ENCODE assay signal across 14 mouse cellular contexts in the genomic region with DNA sequence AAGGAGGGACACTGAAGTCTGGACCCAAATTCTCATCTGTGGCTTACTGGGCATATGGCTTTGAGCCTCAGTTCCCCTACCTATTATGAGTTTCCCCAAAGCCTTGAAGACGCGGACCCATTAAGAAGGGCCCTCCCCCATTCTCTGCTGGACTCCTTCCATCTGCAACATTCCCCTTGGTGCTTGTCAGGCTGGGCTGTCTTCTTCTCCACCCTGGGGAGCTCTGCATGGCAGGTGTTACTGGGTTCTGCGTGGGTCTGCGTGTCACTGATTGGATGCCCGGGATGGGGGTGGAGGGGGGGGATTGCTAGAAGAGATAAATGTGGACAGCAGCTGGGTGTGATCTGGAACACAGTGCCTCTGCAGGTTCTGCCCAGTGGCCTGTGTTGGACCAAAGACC. TPM values are rescaled to one million over a fixed set of nuclear protein-coding genes. Genes with fewer than 3 reads are reported as not detected.
A peak's percentile ranks its signal among the peaks of the same experiment; 100 is the strongest.
DNase-seq lines count a peak whose midpoint lies in the region; ATAC-seq lines count a peak whose summit lies in the region.
"Had no signal": no experiment of that assay in that cellular context is flagged by ENCODE, and none has a peak within 500 bp of the region (broad histone marks: within the 10 kb centered on the region; RNA-seq: fewer than 3 reads in every experiment).

No protein-coding gene starts in this region.

- no peak overlapping the region for H3K9ac ChIP-seq in forebrain, embryonic 13.5 days
- H3K9ac ChIP-seq in forebrain, embryonic 15.5 days (replicated peaks), result no peak overlapping the region
- no peak overlapping the region for H3K9ac ChIP-seq in kidney, embryonic 15.5 days
- 0 out of 2 replicates have a peak overlapping the region, but pooled peaks have one; percentile 6 for H3K9ac ChIP-seq in midbrain, embryonic 14.5 days (replicated peaks; ENCODE audit: low read length)
- H3K9ac ChIP-seq in midbrain, embryonic 11.5 days (ENCODE audit: low read length), result no peak overlapping the region

- peak overlapping the region; percentile 10; the same call in 1 of the 2 replicates for H3K27ac ChIP-seq in forebrain, embryonic 13.5 days
- H3K27ac ChIP-seq in forebrain, embryonic 15.5 days (replicated peaks), result no peak overlapping the region
- no peak overlapping the region for H3K27ac ChIP-seq in kidney, embryonic 15.5 days
- no peak overlapping the region for H3K27ac ChIP-seq in midbrain, embryonic 14.5 days (replicated peaks; ENCODE audit: low read depth, low read length)
- no peak overlapping the region for H3K27ac ChIP-seq in midbrain, embryonic 11.5 days (ENCODE audit: low read depth, low read length)

- no peaks in the 10 kb centered on the region; the same call in 1 of the 2 replicates for H3K36me3 ChIP-seq in forebrain, embryonic 13.5 days (ENCODE audit: poor library complexity, severe bottlenecking)
- no peaks in the 10 kb centered on the region for H3K36me3 ChIP-seq in forebrain, embryonic 15.5 days
- peaks cover 14% of the 10 kb centered on the region for H3K36me3 ChIP-seq in kidney, embryonic 15.5 days
- H3K36me3 ChIP-seq in midbrain, embryonic 14.5 days (ENCODE audit: control insufficient read depth, insufficient read depth, low read length), result no peaks in the 10 kb centered on the region
- 0 out of 2 replicates have a peak, but pooled peaks cover 3% of the 10 kb centered on the region for H3K36me3 ChIP-seq in midbrain, embryonic 11.5 days (ENCODE audit: control insufficient read depth, insufficient read depth, low read length)

- H3K4me3 ChIP-seq in forebrain, embryonic 13.5 days, result no peak overlapping the region
- no peak overlapping the region for H3K4me3 ChIP-seq in forebrain, embryonic 15.5 days
- H3K4me3 ChIP-seq in kidney, embryonic 15.5 days (replicated peaks), result no peak overlapping the region
- H3K4me3 ChIP-seq in midbrain, embryonic 14.5 days (replicated peaks; ENCODE audit: low read depth, low read length), result no peak overlapping the region
- H3K4me3 ChIP-seq in midbrain, embryonic 11.5 days (ENCODE audit: low read depth, low read length), result no peak overlapping the region

- 0 out of 2 replicates have a peak, but pooled peaks cover 3% of the 10 kb centered on the region for H3K27me3 ChIP-seq in forebrain, embryonic 13.5 days
- H3K27me3 ChIP-seq in forebrain, embryonic 15.5 days, result no peaks in the 10 kb centered on the region
- no peaks in the 10 kb centered on the region for H3K27me3 ChIP-seq in kidney, embryonic 15.5 days
- no peaks in the 10 kb centered on the region for H3K27me3 ChIP-seq in midbrain, embryonic 14.5 days (ENCODE audit: control insufficient read depth, insufficient read depth, low read length)
- no peaks in the 10 kb centered on the region for H3K27me3 ChIP-seq in midbrain, embryonic 11.5 days (ENCODE audit: control insufficient read depth, insufficient read depth, low read length)

- H3K4me2 ChIP-seq in forebrain, embryonic 13.5 days, result no peak overlapping the region
- H3K4me2 ChIP-seq in forebrain, embryonic 15.5 days (replicated peaks), result no peak overlapping the region
- H3K4me2 ChIP-seq in kidney, embryonic 15.5 days, result no peak overlapping the region
- no peak overlapping the region for H3K4me2 ChIP-seq in midbrain, embryonic 14.5 days (ENCODE audit: low read length)
- H3K4me2 ChIP-seq in midbrain, embryonic 11.5 days, result no peak overlapping the region
- H3K4me2 ChIP-seq: liver, embryonic 11.5 days had no signal

- no peak for DNase-seq in kidney, postnatal 36 days
- no peak for DNase-seq in midbrain, embryonic 14.5 days
- DNase-seq in midbrain, embryonic 11.5 days (ENCODE audit: low spot score, missing footprints), result no peak
- DNase-seq in thymus, postnatal 10 days (ENCODE audit: low spot score in 2 of 2), result no peak
- DNase-seq: cerebellum, postnatal 14 days; layer of hippocampus, adult 9-11 months; right cerebral cortex, postnatal 25 days; thymus, postnatal 14 days had no signal

- 72% methylated on average over 5 of the region's 5 CpGs for WGBS in forebrain, embryonic 13.5 days
- WGBS in forebrain, embryonic 15.5 days, result 59% methylated on average over 5 of the region's 5 CpGs
- WGBS in kidney, embryonic 15.5 days, result 72% methylated on average over 5 of the region's 5 CpGs
- 72% methylated on average over 5 of the region's 5 CpGs for WGBS in midbrain, embryonic 14.5 days
- 61% methylated on average over 5 of the region's 5 CpGs for WGBS in midbrain, embryonic 11.5 days

- ATAC-seq in forebrain, embryonic 13.5 days, result no peak
- no peak for ATAC-seq in forebrain, embryonic 15.5 days (replicated peaks)
- ATAC-seq in kidney, embryonic 15.5 days (replicated peaks; ENCODE audit: low FRiP score), result peak; percentile 11; the same call in 1 of the 2 replicates
- no peak for ATAC-seq in midbrain, embryonic 14.5 days (ENCODE audit: low FRiP score, low TSS enrichment)
- ATAC-seq in midbrain, embryonic 11.5 days (ENCODE audit: low FRiP score), result no peak
- ATAC-seq in frontal cortex, adult (ENCODE audit: low TSS enrichment), result no peak

- no peaks in the 10 kb centered on the region for H3K9me3 ChIP-seq in forebrain, embryonic 13.5 days (replicated peaks)
- no peaks in the 10 kb centered on the region for H3K9me3 ChIP-seq in forebrain, embryonic 15.5 days
- no peaks in the 10 kb centered on the region for H3K9me3 ChIP-seq in kidney, embryonic 15.5 days (replicated peaks)
- H3K9me3 ChIP-seq in midbrain, embryonic 14.5 days (ENCODE audit: control insufficient read depth, low read length), result no peaks in the 10 kb centered on the region
- no peaks in the 10 kb centered on the region for H3K9me3 ChIP-seq in midbrain, embryonic 11.5 days (ENCODE audit: control insufficient read depth, low read length)
- H3K9me3 ChIP-seq: G1E had no signal

- peaks cover 33% of the 10 kb centered on the region for H3K4me1 ChIP-seq in forebrain, embryonic 13.5 days
- peaks cover 25% of the 10 kb centered on the region for H3K4me1 ChIP-seq in forebrain, embryonic 15.5 days
- H3K4me1 ChIP-seq in kidney, embryonic 15.5 days, result peaks cover 38% of the 10 kb centered on the region
- peaks cover 16% of the 10 kb centered on the region; the same call in 1 of the 2 replicates for H3K4me1 ChIP-seq in midbrain, embryonic 14.5 days (ENCODE audit: control insufficient read depth, insufficient read depth, low read length)
- peaks cover 28% of the 10 kb centered on the region for H3K4me1 ChIP-seq in midbrain, embryonic 11.5 days (ENCODE audit: control insufficient read depth, insufficient read depth, low read length)

RNA-seq across cellular contexts. Expression of gene Nek6, which starts 35.3 kb away (rescaled TPM):
- 122 and 124 TPM in 2 replicates for polyA plus RNA-seq in forebrain, embryonic 13.5 days (2015; fragmentation: Nextera tagmentation; extraction: Ambion mirVana)
- polyA plus RNA-seq in forebrain, embryonic 15.5 days (2015; fragmentation: Nextera tagmentation; extraction: Ambion mirVana), result 90.0 and 110 TPM in 2 replicates
- 69.3 and 73.1 TPM in 2 replicates for polyA plus RNA-seq in kidney, embryonic 15.5 days (2015; fragmentation: Nextera tagmentation; extraction: Ambion mirVana)
- 59.8 and 62.3 TPM in 2 replicates for polyA plus RNA-seq in midbrain, embryonic 14.5 days (2014; fragmentation: Nextera tagmentation; extraction: Ambion mirVana)
- polyA plus RNA-seq in midbrain, embryonic 11.5 days (2014; fragmentation: Nextera tagmentation; extraction: Ambion mirVana), result 87.3 and 92.3 TPM in 2 replicates
